Mouse (Mus musculus): ENCODE measurements at regions not wholly inside any gene's neighbourhood (a gene's known extent, or its start where the extent isn't known, plus 50 kb on each side); places are given as distances from the start of the nearest gene placed in this dataset.

DNA sequence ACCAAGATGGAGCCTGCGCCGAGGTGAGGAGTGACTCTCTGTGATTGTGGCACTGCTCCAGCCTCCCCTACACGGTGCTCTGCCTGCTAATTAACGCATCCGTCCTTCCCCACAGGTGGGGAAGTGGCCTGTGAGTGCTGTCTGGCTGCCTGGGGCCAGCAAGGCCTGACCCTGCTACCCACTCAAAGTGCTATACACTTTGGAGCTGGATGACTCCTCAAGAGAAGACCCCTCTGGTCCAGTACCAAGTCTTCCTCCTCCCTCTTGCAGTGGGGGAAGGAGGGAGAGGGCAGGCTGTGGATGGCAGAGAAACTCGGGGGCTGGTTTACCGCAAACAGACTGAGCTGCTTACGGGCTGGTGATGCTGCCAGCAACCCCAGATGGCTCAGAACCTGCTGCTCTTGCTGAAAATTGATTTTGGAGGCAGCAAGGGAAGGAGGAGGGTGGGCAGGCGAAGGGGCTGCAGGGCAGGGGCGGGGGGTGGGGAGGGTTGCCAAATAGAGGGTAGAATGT is 173.4 kb upstream of the Ntf3 start:
- H3K27ac ChIP-seq (ENCODE audit: low read depth, low read length): no peak overlapping the region; the same call in 1 of the 2 replicates
- no peaks in the 10 kb centered on the region for H3K4me1 ChIP-seq (ENCODE audit: control insufficient read depth, insufficient read depth, low read length)
- no peaks in the 10 kb centered on the region for H3K9me3 ChIP-seq (replicated peaks; ENCODE audit: control insufficient read depth, low read length)
- DNase-seq (ENCODE audit: low spot score): peak; percentile 81
- WGBS: 40% methylated on average over 10 of the region's 10 CpGs
- no peaks in the 10 kb centered on the region for H3K36me3 ChIP-seq (ENCODE audit: control insufficient read depth, insufficient read depth, low read length)
- no peak overlapping the region for H3K4me3 ChIP-seq (ENCODE audit: low read depth, low read length)
- no peak overlapping the region for H3K9ac ChIP-seq (ENCODE audit: low read length)
- no peaks in the 10 kb centered on the region for H3K27me3 ChIP-seq (replicated peaks; ENCODE audit: control insufficient read depth, insufficient read depth, low read length)
- H3K4me2 ChIP-seq (ENCODE audit: low read length): no peak overlapping the region
- peak; percentile 93 for ATAC-seq

DNA sequence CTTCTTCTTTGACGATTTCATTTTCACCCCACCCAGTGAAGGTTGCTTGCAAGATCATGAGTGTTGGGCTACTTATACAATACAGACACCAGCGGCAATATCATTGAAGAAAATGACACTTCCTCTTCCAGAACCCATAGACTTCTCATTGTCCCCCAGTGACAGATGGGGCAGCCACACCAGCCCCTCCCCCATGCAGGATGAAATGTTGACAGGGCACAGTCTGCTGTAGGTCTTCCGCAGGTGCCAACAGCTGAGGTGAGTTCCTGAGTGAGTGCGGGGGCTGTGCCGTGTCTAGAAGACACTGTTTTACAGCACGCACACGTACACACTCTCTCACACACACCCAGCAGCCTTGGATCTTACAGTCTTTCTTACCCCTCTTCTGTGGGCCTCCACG is 171.0 kb upstream of the Ntf3 start:
- H3K36me3 ChIP-seq (ENCODE audit: control insufficient read depth, insufficient read depth, low read length): no peaks in the 10 kb centered on the region
- H3K9ac ChIP-seq (ENCODE audit: low read length): no peak overlapping the region
- no peaks in the 10 kb centered on the region for H3K27me3 ChIP-seq (replicated peaks; ENCODE audit: control insufficient read depth, insufficient read depth, low read length)
- no peak for ATAC-seq
- no peaks in the 10 kb centered on the region; the same call in 1 of the 2 replicates for H3K4me1 ChIP-seq (ENCODE audit: control insufficient read depth, insufficient read depth, low read length)
- no peak overlapping the region for H3K4me2 ChIP-seq (ENCODE audit: low read length)
- no peak for DNase-seq (ENCODE audit: low spot score)
- H3K27ac ChIP-seq (ENCODE audit: low read depth, low read length): no peak overlapping the region
- H3K9me3 ChIP-seq (replicated peaks; ENCODE audit: control insufficient read depth, low read length): no peaks in the 10 kb centered on the region
- no peak overlapping the region for H3K4me3 ChIP-seq (ENCODE audit: low read depth, low read length)
- WGBS: 95% methylated on average over 8 of the region's 8 CpGs

DNA sequence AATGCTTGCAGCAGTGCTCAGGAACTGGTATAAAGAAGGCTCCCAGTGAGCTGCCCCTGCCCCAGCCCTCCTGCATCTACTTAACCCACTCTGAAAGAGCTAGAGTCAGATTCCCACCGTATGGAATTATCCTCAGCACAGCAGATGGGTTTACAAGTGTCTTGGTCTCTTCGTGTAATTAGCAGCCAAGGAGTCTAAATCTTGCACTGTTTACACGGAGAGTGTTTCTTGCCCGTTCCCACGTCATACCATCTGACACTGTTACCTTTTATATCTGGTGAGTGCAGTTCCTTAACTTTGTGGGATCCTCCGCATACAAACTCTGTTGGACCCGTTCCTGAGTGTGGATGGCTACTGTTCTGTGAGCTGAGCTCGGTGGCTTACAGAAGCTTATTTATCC is 167.5 kb upstream of the Ntf3 start:
- H3K9ac ChIP-seq (ENCODE audit: low read length): no peak overlapping the region
- H3K9me3 ChIP-seq (replicated peaks; ENCODE audit: control insufficient read depth, low read length): no peaks in the 10 kb centered on the region
- no peak overlapping the region for H3K4me3 ChIP-seq (ENCODE audit: low read depth, low read length)
- DNase-seq (ENCODE audit: low spot score) (peak; percentile 36), ATAC-seq (no peak)
- H3K4me2 ChIP-seq (ENCODE audit: low read length): no peak overlapping the region
- H3K27ac ChIP-seq (ENCODE audit: low read depth, low read length): no peak overlapping the region
- WGBS: 63% methylated on average over 8 of the region's 8 CpGs
- no peaks in the 10 kb centered on the region for H3K27me3 ChIP-seq (replicated peaks; ENCODE audit: control insufficient read depth, insufficient read depth, low read length)
- H3K36me3 ChIP-seq (ENCODE audit: control insufficient read depth, insufficient read depth, low read length): no peaks in the 10 kb centered on the region
- no peaks in the 10 kb centered on the region; the same call in 1 of the 2 replicates for H3K4me1 ChIP-seq (ENCODE audit: control insufficient read depth, insufficient read depth, low read length)

DNA sequence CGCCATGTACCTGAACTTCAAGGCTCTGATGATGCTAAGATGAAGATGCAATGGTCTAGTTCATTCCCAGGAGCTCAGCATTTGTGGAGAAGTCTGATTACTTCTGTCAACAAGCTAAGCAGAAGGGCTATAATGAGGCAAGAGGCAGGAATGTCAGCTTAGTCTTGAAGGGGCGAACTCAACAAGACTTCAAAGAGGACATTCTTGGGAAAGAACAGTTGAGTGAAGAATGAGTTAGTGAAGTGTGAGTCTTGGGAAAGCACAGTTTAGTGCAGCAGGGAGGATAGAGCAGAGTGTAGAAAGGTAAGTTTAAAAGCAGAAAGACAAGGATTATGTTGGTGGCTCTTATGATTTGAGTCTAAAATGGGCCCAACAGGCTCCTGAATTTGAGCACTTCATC is 160.5 kb upstream of the Ntf3 start:
- no peaks in the 10 kb centered on the region for H3K4me1 ChIP-seq (ENCODE audit: control insufficient read depth, insufficient read depth, low read length)
- no peaks in the 10 kb centered on the region for H3K36me3 ChIP-seq (ENCODE audit: control insufficient read depth, insufficient read depth, low read length)
- no peaks in the 10 kb centered on the region for H3K27me3 ChIP-seq (replicated peaks; ENCODE audit: control insufficient read depth, insufficient read depth, low read length)
- 80% methylated on average over 2 of the region's 2 CpGs for WGBS
- no peaks in the 10 kb centered on the region for H3K9me3 ChIP-seq (replicated peaks; ENCODE audit: control insufficient read depth, low read length)
- no peak overlapping the region for H3K4me3 ChIP-seq (ENCODE audit: low read depth, low read length)
- no peak overlapping the region for H3K4me2 ChIP-seq (ENCODE audit: low read length)
- no peak overlapping the region for H3K9ac ChIP-seq (ENCODE audit: low read length)
- DNase-seq (ENCODE audit: low spot score) (no peak), ATAC-seq (no peak)
- no peak overlapping the region for H3K27ac ChIP-seq (ENCODE audit: low read depth, low read length)

DNA sequence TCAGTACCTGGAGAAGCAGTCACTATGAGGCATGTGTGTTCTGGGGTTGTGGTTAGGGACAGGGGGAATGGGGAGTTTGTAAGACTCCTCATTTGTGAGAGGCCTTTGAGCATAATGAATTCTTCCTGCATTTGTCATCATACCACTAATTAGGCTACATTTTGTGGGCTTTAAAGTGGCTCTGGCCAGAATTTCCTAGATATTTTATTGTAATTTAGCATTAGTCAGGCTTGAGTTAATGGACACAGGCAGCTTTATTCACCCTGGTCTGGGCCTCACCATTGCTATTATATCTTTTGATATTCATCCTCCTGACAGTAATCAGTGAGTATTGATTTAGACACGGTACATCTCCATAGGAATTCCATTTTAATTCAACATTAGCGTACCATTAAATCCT is 151.8 kb upstream of the Ntf3 start:
- Histone ChIP-seq H3K4me1 (ENCODE audit: control insufficient read depth, insufficient read depth, low read length) (no peaks in the 10 kb centered on the region), H3K4me3 (ENCODE audit: low read depth, low read length) (no peak overlapping the region), H3K36me3 (ENCODE audit: control insufficient read depth, insufficient read depth, low read length) (no peaks in the 10 kb centered on the region), H3K9me3 (replicated peaks; ENCODE audit: control insufficient read depth, low read length) (no peaks in the 10 kb centered on the region), H3K9ac (ENCODE audit: low read length) (no peak overlapping the region), H3K27ac (ENCODE audit: low read depth, low read length) (no peak overlapping the region), H3K4me2 (ENCODE audit: low read length) (no peak overlapping the region), H3K27me3 (replicated peaks; ENCODE audit: control insufficient read depth, insufficient read depth, low read length) (no peaks in the 10 kb centered on the region)
- ATAC-seq (no peak), DNase-seq (ENCODE audit: low spot score) (no peak)
- WGBS: 60% methylated on average over 2 of the region's 2 CpGs

DNA sequence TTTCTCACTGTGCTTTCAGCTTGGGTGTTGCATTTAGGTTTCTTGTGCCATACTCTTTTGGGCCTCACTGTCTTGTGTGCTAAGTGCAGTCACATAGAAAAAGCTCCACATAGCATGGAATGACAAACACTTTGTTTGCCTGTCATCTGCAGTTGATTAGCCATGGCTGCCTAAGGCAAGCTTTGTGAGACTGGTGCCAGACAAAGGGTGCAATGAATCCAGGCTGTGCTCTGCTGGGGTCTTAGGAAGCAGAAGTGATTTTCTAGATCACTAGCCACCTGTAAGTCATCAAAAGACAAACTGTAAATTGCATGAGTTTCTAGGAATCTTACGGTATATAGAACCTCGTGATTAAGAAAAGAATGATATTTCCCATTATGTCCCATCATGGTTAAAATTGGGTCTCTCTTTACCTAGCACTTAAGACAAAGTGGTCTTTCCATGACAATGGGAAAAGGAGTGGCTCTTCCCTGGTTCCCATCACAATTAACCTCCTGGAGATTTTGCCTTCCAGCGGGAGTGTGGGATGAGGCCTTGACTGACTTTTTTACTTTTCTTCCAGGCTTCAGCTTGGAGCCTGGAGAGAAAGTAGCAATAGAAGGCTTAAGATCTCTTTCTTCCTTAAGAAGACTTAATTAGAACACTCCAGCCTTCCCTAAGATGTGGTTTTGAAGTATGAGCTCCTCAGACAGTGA is 144.2 kb upstream of the Ntf3 start:
- Histone ChIP-seq H3K4me2 (ENCODE audit: low read length) (no peak overlapping the region), H3K36me3 (ENCODE audit: control insufficient read depth, insufficient read depth, low read length) (no peaks in the 10 kb centered on the region), H3K4me1 (ENCODE audit: control insufficient read depth, insufficient read depth, low read length) (no peaks in the 10 kb centered on the region), H3K9me3 (replicated peaks; ENCODE audit: control insufficient read depth, low read length) (no peaks in the 10 kb centered on the region), H3K27me3 (replicated peaks; ENCODE audit: control insufficient read depth, insufficient read depth, low read length) (no peaks in the 10 kb centered on the region), H3K4me3 (ENCODE audit: low read depth, low read length) (no peak overlapping the region), H3K9ac (ENCODE audit: low read length) (no peak overlapping the region), H3K27ac (ENCODE audit: low read depth, low read length) (no peak overlapping the region)
- ATAC-seq: no peak
- DNase-seq (ENCODE audit: low spot score): no peak
- 52% methylated on average over 3 of the region's 3 CpGs for WGBS

DNA sequence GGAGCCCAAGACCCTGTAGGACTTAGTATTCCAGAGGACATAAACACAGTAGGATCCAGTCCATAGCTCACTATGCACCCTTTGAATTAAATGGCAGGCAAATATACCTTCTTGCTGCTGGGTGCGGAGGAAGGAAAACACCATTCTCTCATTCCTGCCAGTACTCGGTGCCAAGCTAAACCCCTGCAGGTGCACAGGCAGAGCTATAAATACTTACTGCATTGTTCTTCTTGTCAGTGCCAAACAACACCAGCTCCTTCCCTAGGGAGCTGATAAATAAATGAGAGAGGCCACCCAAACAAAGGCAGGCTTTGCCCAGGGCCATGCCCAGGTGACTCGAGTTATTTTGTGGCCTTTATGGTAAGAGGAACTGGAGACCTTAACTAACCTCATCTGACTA is 136.4 kb upstream of the Ntf3 start:
- ATAC-seq (no peak), DNase-seq (ENCODE audit: low spot score) (no peak)
- Histone ChIP-seq H3K9ac (ENCODE audit: low read length) (no peak overlapping the region), H3K27ac (ENCODE audit: low read depth, low read length) (no peak overlapping the region), H3K4me3 (ENCODE audit: low read depth, low read length) (no peak overlapping the region), H3K27me3 (replicated peaks; ENCODE audit: control insufficient read depth, insufficient read depth, low read length) (no peaks in the 10 kb centered on the region), H3K4me1 (ENCODE audit: control insufficient read depth, insufficient read depth, low read length) (no peaks in the 10 kb centered on the region), H3K36me3 (ENCODE audit: control insufficient read depth, insufficient read depth, low read length) (no peaks in the 10 kb centered on the region), H3K4me2 (ENCODE audit: low read length) (no peak overlapping the region), H3K9me3 (replicated peaks; ENCODE audit: control insufficient read depth, low read length) (no peaks in the 10 kb centered on the region)
- WGBS: 60% methylated on average over 3 of the region's 3 CpGs

DNA sequence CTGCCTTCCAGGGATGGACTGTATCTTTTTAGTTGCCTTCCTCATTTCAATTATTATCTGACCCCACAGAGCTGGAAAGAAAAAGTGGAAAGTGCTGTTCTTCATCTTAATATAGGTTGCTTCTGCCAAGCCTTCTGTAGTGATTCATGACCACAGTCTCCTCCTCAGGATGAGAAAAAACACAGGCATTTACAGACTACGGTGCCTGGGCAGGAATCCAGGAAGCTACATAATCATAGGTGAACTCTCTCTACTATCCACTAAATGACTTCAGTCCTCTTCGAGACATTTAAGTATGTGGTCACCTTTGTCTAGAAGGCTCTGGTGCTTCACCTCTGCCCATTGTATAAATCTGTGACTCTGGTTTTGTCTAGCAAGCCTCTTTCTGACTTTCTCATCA is 124.9 kb upstream of the Ntf3 start:
- DNase-seq (ENCODE audit: low spot score) (no peak), ATAC-seq (no peak)
- H3K4me2 ChIP-seq (ENCODE audit: low read length): no peak overlapping the region
- no peaks in the 10 kb centered on the region for H3K9me3 ChIP-seq (replicated peaks; ENCODE audit: control insufficient read depth, low read length)
- H3K36me3 ChIP-seq (ENCODE audit: control insufficient read depth, insufficient read depth, low read length): no peaks in the 10 kb centered on the region
- no peak overlapping the region for H3K27ac ChIP-seq (ENCODE audit: low read depth, low read length)
- H3K4me3 ChIP-seq (ENCODE audit: low read depth, low read length): no peak overlapping the region
- no peaks in the 10 kb centered on the region for H3K27me3 ChIP-seq (replicated peaks; ENCODE audit: control insufficient read depth, insufficient read depth, low read length)
- no peaks in the 10 kb centered on the region for H3K4me1 ChIP-seq (ENCODE audit: control insufficient read depth, insufficient read depth, low read length)
- no peak overlapping the region for H3K9ac ChIP-seq (ENCODE audit: low read length)
- WGBS: 89% methylated on average over 2 of the region's 2 CpGs

DNA sequence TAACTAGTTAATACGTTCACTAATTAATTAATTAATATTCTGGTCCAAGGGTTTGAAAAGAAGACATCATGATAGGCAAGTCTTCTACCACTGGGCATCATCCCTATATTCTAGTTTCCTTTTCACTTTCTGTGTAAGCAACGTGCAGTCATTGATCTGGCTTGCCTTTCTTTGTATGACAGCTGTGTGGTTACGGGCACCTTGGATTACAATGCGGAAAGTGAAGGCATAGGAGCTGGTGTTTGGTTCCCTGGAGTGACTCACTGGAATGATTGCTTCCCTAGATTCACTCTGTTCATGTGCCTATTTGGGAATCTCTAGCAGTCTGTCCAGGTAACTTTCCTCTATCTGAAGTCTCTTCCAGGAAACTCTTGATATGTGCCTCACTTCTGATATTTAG is 120.5 kb upstream of the Ntf3 start:
- DNase-seq (ENCODE audit: low spot score) (no peak), ATAC-seq (no peak)
- Histone ChIP-seq H3K4me1 (ENCODE audit: control insufficient read depth, insufficient read depth, low read length) (no peaks in the 10 kb centered on the region), H3K4me2 (ENCODE audit: low read length) (no peak overlapping the region), H3K9ac (ENCODE audit: low read length) (no peak overlapping the region), H3K4me3 (ENCODE audit: low read depth, low read length) (no peak overlapping the region), H3K27me3 (replicated peaks; ENCODE audit: control insufficient read depth, insufficient read depth, low read length) (no peaks in the 10 kb centered on the region), H3K27ac (ENCODE audit: low read depth, low read length) (no peak overlapping the region), H3K9me3 (replicated peaks; ENCODE audit: control insufficient read depth, low read length) (no peaks in the 10 kb centered on the region), H3K36me3 (ENCODE audit: control insufficient read depth, insufficient read depth, low read length) (no peaks in the 10 kb centered on the region)
- WGBS: 72% methylated on average over 4 of the region's 4 CpGs

Data from forebrain, embryonic 14.5 days (tissue).